Mouse (Mus musculus): ENCODE data around the gene Zfp280d. TPM values are rescaled to one million over a fixed set of nuclear protein-coding genes. Genes with fewer than 3 reads are reported as not detected.

The Zfp280d gene
- polyA plus RNA-seq (2016; fragmentation: Nextera tagmentation; extraction: Ambion mirVana), result 63.9 and 65.3 TPM in 2 replicates

- ATAC-seq (ENCODE audit: low FRiP score), result peak; percentile 98
- H3K9me3 ChIP-seq (replicated peaks), result no peaks in the 10 kb centered on the region
- peak within 1 kb of the TSS; percentile 92 for H3K9ac ChIP-seq
- WGBS, result under 1% methylated on average over 26 of the region's 57 CpGs
- no peaks in the 10 kb centered on the region for H3K36me3 ChIP-seq
- H3K27me3 ChIP-seq, result no peaks in the 10 kb centered on the region
- H3K4me2 ChIP-seq (replicated peaks), result peak within 1 kb of the TSS; percentile 76
- peaks cover 9% of the 10 kb centered on the region for H3K4me1 ChIP-seq
- peak within 1 kb of the TSS; percentile 99 for H3K27ac ChIP-seq
- H3K4me3 ChIP-seq, result peak within 1 kb of the TSS; percentile 70
Observed at GRCm38 (mm10) chr9:72274677-72275076, at the start of gene Zfp280d. Gene Zfp280d (plus strand): TSS chr9:72274860.

- Histone ChIP-seq H3K27me3 (no peaks in the 10 kb centered on the region), H3K9me3 (replicated peaks) (peaks cover 6% of the 10 kb centered on the region; the same call in 1 of the 2 replicates), H3K4me3 (no peak overlapping the region), H3K4me1 (no peaks in the 10 kb centered on the region), H3K27ac (no peak overlapping the region), H3K9ac (no peak overlapping the region), H3K4me2 (replicated peaks) (no peak overlapping the region), H3K36me3 (no peaks in the 10 kb centered on the region)
- WGBS, result 82% methylated on average over 6 of the region's 6 CpGs
- ATAC-seq (ENCODE audit: low FRiP score), result no peak
Observed at GRCm38 (mm10) chr9:72226536-72226935, 48.1 kb upstream of the Zfp280d start.

DNA sequence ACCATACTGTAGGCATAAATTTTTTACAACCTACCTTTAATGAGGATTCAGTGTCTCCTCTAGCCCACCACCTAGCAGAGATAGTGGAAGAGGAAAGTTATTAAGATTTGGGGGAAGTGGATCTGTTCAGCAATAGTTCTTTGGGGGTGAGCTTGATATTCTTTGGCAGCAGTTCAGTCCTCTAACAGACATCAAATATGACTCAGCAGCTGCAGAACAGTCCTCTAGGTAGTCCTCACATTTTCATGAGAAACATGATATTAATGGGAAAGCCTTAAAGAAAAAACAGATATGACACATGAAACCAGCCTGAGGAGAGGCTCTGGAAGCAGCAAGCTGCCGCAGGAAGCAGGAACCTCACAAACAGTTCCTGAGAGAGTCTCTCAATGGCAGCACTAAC is 22.0 kb upstream of the Zfp280d start:
- H3K9me3 ChIP-seq (replicated peaks), result no peaks in the 10 kb centered on the region
- ATAC-seq (ENCODE audit: low FRiP score), result no peak
- H3K4me1 ChIP-seq, result no peaks in the 10 kb centered on the region
- H3K4me3 ChIP-seq, result no peak overlapping the region
- WGBS, result 83% methylated on average over 1 of the region's 1 CpGs
- no peak overlapping the region for H3K9ac ChIP-seq
- H3K27ac ChIP-seq, result no peak overlapping the region
- no peaks in the 10 kb centered on the region for H3K36me3 ChIP-seq
- no peaks in the 10 kb centered on the region for H3K27me3 ChIP-seq
- no peak overlapping the region for H3K4me2 ChIP-seq (replicated peaks)

DNA sequence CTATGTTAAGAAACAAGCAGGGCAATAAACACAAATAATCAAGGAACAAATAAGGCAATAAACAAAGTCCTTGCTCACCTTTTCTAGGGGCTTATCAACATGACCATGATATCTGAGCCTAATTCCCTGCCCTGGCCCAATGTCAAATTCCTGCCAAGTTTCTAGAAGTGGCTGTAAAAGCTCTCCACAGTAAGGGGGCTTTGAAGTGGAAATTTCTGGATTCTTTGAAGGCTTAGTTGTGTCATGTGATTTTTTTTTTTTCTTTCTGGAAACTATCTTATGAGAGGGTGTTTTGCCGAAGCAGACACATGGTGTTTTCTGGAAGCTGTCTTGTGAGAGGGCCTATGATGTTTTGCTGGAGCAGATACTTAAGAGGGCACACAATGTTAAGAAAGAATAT is 19.4 kb upstream of the Zfp280d start:
- H3K4me2 ChIP-seq (replicated peaks), result no peak overlapping the region
- H3K9ac ChIP-seq, result no peak overlapping the region
- H3K27me3 ChIP-seq, result no peaks in the 10 kb centered on the region
- H3K9me3 ChIP-seq (replicated peaks), result no peaks in the 10 kb centered on the region
- ATAC-seq (ENCODE audit: low FRiP score), result no peak
- no peak overlapping the region for H3K4me3 ChIP-seq
- 72% methylated on average over 1 of the region's 1 CpGs for WGBS
- H3K36me3 ChIP-seq, result no peaks in the 10 kb centered on the region
- no peaks in the 10 kb centered on the region for H3K4me1 ChIP-seq
- H3K27ac ChIP-seq, result no peak overlapping the region

- Histone ChIP-seq H3K9ac (no peak overlapping the region), H3K27ac (no peak overlapping the region), H3K4me1 (no peaks in the 10 kb centered on the region), H3K4me3 (no peak overlapping the region), H3K27me3 (no peaks in the 10 kb centered on the region), H3K36me3 (no peaks in the 10 kb centered on the region), H3K4me2 (replicated peaks) (no peak overlapping the region), H3K9me3 (replicated peaks) (no peaks in the 10 kb centered on the region)
- 89% methylated on average over 3 of the region's 3 CpGs for WGBS
- no peak for ATAC-seq (ENCODE audit: low FRiP score)
Observed at GRCm38 (mm10) chr9:72256646-72257045, 18.0 kb upstream of the Zfp280d start.

DNA sequence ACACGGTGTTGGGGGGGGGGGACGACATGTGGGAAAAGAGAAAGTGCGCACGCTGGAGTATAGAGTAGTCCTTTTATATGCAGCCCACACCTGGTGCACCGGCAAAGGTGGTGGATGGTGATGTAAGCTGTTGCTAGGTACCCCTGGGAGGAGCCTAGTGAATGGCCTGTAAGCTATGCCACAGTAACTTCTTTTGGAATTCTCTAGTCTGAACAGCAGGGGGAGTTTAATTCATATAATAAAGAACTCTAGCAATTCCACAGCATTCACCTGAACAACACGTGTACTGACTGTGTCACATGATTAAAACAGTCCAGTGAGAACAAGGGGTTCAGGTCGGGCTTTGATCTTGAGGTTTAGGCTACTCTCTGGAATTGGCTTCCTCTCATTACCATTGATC is 14.3 kb upstream of the Zfp280d start:
- Histone ChIP-seq H3K9me3 (replicated peaks) (no peaks in the 10 kb centered on the region), H3K27me3 (no peaks in the 10 kb centered on the region), H3K4me1 (no peaks in the 10 kb centered on the region), H3K36me3 (no peaks in the 10 kb centered on the region), H3K27ac (no peak overlapping the region), H3K4me2 (replicated peaks) (no peak overlapping the region), H3K9ac (no peak overlapping the region), H3K4me3 (no peak overlapping the region)
- 36% methylated on average over 7 of the region's 7 CpGs for WGBS
- no peak for ATAC-seq (ENCODE audit: low FRiP score)

DNA sequence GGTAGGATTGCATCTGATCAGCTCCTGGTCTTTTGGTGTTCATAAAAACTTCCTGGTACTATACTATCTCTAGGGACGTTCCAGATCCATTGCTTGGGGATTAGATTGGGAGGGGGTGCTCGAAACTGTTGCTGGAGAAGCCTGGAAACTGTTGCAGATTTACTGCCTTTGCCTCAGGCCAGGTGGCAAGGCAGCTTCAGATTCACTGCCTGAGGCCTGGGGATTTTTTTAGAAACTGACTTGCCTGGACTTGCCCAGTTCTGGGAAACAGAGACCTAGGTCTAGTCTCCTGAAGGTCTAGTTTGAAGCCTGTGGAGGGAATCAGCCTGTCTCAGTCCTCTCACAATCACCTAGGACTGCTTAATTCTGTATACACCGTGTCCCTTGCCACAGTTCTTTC is 9.8 kb upstream of the Zfp280d start:
- H3K27ac ChIP-seq, result no peak overlapping the region
- no peak for ATAC-seq (ENCODE audit: low FRiP score)
- H3K9me3 ChIP-seq (replicated peaks), result 0 out of 2 replicates have a peak, but pooled peaks cover 10% of the 10 kb centered on the region
- H3K27me3 ChIP-seq, result no peaks in the 10 kb centered on the region
- 86% methylated on average over 3 of the region's 3 CpGs for WGBS
- H3K36me3 ChIP-seq, result no peaks in the 10 kb centered on the region
- no peak overlapping the region for H3K4me3 ChIP-seq
- no peaks in the 10 kb centered on the region for H3K4me1 ChIP-seq
- H3K9ac ChIP-seq, result no peak overlapping the region
- no peak overlapping the region for H3K4me2 ChIP-seq (replicated peaks)

GRCm38 (mm10) chr9:72270146-72270545 is 4.5 kb upstream of the Zfp280d start:
- H3K4me3 ChIP-seq, result no peak overlapping the region
- H3K4me1 ChIP-seq, result no peaks in the 10 kb centered on the region
- WGBS, result 94% methylated on average over 1 of the region's 1 CpGs
- no peaks in the 10 kb centered on the region for H3K36me3 ChIP-seq
- no peak for ATAC-seq (ENCODE audit: low FRiP score)
- no peak overlapping the region for H3K4me2 ChIP-seq (replicated peaks)
- 0 out of 2 replicates have a peak, but pooled peaks cover 10% of the 10 kb centered on the region for H3K9me3 ChIP-seq (replicated peaks)
- H3K9ac ChIP-seq, result no peak overlapping the region
- H3K27me3 ChIP-seq, result no peaks in the 10 kb centered on the region
- no peak overlapping the region for H3K27ac ChIP-seq

GRCm38 (mm10) chr9:72273646-72274410 is 832 bp upstream of the Zfp280d start:
- WGBS, result 80% methylated on average over 7 of the region's 7 CpGs
- peaks cover 9% of the 10 kb centered on the region for H3K4me1 ChIP-seq
- H3K9me3 ChIP-seq (replicated peaks), result 0 out of 2 replicates have a peak, but pooled peaks cover 3% of the 10 kb centered on the region
- H3K27ac ChIP-seq, result no peak overlapping the region; the same call in 1 of the 2 replicates
- no peaks in the 10 kb centered on the region for H3K36me3 ChIP-seq
- H3K4me3 ChIP-seq, result no peak overlapping the region
- H3K4me2 ChIP-seq (replicated peaks), result no peak overlapping the region
- no peak overlapping the region for H3K9ac ChIP-seq
- no peak for ATAC-seq (ENCODE audit: low FRiP score)
- H3K27me3 ChIP-seq, result no peaks in the 10 kb centered on the region

- Histone ChIP-seq H3K9ac (peak overlapping the region; percentile 92), H3K4me1 (peaks cover 9% of the 10 kb centered on the region), H3K4me3 (peak overlapping the region; percentile 70), H3K27ac (peak overlapping the region; percentile 99), H3K27me3 (no peaks in the 10 kb centered on the region), H3K4me2 (replicated peaks) (peak overlapping the region; percentile 76), H3K9me3 (replicated peaks) (no peaks in the 10 kb centered on the region), H3K36me3 (no peaks in the 10 kb centered on the region)
- 2% methylated on average over 34 of the region's 70 CpGs for WGBS
- peak; percentile 95 for ATAC-seq (ENCODE audit: low FRiP score)
Observed at GRCm38 (mm10) chr9:72275101-72275978, 680 bp downstream of the Zfp280d start.

GRCm38 (mm10) chr9:72275979-72276500 is 1.4 kb downstream of the Zfp280d start:
- Histone ChIP-seq H3K4me2 (replicated peaks) (peak overlapping the region; percentile 76), H3K27ac (peak overlapping the region; percentile 99), H3K9me3 (replicated peaks) (no peaks in the 10 kb centered on the region), H3K27me3 (no peaks in the 10 kb centered on the region), H3K36me3 (no peaks in the 10 kb centered on the region), H3K4me3 (peak overlapping the region; percentile 70), H3K9ac (peak overlapping the region; percentile 92), H3K4me1 (peaks cover 9% of the 10 kb centered on the region)
- ATAC-seq (ENCODE audit: low FRiP score), result no peak
- WGBS, result 46% methylated on average over 8 of the region's 8 CpGs

DNA sequence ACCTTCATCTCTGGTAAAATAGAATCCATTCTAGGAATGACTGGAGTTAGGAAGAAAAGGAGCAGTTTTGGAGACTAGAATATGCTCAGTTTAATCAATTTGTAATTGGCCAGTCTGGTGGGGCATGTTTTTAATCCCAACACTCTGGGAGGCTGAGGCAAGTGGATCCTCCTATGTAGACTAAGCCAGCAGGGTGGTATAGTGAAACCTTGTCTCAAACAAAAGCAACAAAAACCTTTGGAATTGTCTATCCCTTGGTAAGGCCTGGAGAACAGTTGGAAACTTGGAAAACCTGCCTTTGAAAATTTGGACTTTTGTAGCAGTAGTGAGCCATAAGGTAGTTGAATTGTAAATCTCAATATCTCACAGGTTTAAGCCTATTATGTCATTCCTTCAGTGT is 2.3 kb downstream of the Zfp280d start:
- Histone ChIP-seq H3K4me2 (replicated peaks) (peak overlapping the region; percentile 76), H3K9ac (no peak overlapping the region), H3K36me3 (no peaks in the 10 kb centered on the region), H3K27ac (no peak overlapping the region), H3K4me1 (peaks cover 9% of the 10 kb centered on the region), H3K9me3 (replicated peaks) (no peaks in the 10 kb centered on the region), H3K27me3 (no peaks in the 10 kb centered on the region), H3K4me3 (peak overlapping the region; percentile 7; the same call in 1 of the 2 replicates)
- no peak for ATAC-seq (ENCODE audit: low FRiP score)

Data from hindbrain, embryonic 12.5 days (tissue).